16 mouse cellular contexts compared by ENCODE assay signal in the genomic region with DNA sequence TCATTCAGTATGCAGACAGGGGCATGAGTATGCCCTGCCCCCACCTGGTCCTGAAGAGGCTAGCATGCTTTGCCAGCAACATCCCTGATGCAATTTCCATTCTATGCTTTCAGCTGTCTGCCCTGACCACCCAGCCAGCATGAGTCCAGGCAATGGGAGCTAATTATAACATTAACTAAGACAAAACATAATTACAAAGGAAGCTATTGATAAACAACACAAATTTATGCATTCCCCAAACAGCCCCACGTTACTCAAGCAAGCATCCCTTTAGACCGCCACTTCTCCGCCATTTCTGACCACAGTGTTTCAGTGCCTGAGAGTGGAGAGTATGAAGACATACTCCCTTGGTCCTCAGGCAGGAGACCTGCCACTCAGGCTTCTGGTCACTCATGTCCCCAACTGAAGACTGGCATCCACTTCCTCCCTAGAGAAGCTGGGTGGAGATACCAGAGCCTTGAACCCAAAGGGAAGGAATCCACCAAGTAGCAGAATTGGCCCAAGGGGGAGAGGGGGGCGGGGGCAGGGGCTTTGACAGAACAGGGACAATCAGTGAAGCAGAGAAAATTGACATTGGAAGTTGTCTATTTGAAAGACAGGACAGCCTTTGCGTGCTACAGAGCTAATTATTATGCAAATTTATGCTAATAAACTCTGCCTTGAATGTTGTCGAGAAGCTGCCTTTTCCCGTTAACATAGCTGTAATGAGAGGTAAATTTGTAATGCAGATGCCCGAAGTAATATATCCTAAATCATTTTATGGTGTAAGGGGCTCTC.
DNase-seq lines count a peak whose midpoint lies in the region; ATAC-seq lines count a peak whose summit lies in the region.
"Had no signal": no experiment of that assay in that cellular context is flagged by ENCODE, and none has a peak within 500 bp of the region (broad histone marks: within the 10 kb centered on the region; RNA-seq: fewer than 3 reads in every experiment).

No protein-coding gene starts in this region.

- H3K36me3 ChIP-seq in forebrain, embryonic 11.5 days (ENCODE audit: control insufficient read depth, insufficient read depth, low read length): no peaks in the 10 kb centered on the region
- H3K36me3 ChIP-seq in hindbrain, embryonic 12.5 days: no peaks in the 10 kb centered on the region
- H3K36me3 ChIP-seq in midbrain, embryonic 15.5 days (replicated peaks): no peaks in the 10 kb centered on the region
- H3K36me3 ChIP-seq: G1E; intestine, embryonic 15.5 days; kidney, embryonic 15.5 days; limb, embryonic 13.5 days; liver, embryonic 15.5 days had no signal

- peak overlapping the region; percentile 50; the same call in 1 of the 2 replicates for H3K27ac ChIP-seq in forebrain, embryonic 11.5 days (ENCODE audit: low read depth, low read length)
- peak overlapping the region; percentile 40; the same call in 1 of the 2 replicates for H3K27ac ChIP-seq in hindbrain, embryonic 12.5 days
- no peak overlapping the region for H3K27ac ChIP-seq in midbrain, embryonic 15.5 days
- H3K27ac ChIP-seq: intestine, embryonic 15.5 days; kidney, embryonic 15.5 days; limb, embryonic 13.5 days; liver, embryonic 15.5 days had no signal

- H3K27me3 ChIP-seq in forebrain, embryonic 11.5 days (ENCODE audit: control insufficient read depth, insufficient read depth, low read length): no peaks in the 10 kb centered on the region
- peaks cover 11% of the 10 kb centered on the region; the same call in 1 of the 2 replicates for H3K27me3 ChIP-seq in hindbrain, embryonic 12.5 days
- H3K27me3 ChIP-seq in midbrain, embryonic 15.5 days (replicated peaks): no peaks in the 10 kb centered on the region
- H3K27me3 ChIP-seq: liver, embryonic 15.5 days had no signal

- WGBS in forebrain, embryonic 11.5 days: 47% methylated on average over 8 of the region's 8 CpGs
- 49% methylated on average over 8 of the region's 8 CpGs for WGBS in hindbrain, embryonic 12.5 days
- 39% methylated on average over 8 of the region's 8 CpGs for WGBS in midbrain, embryonic 15.5 days

- DNase-seq in R1 (ENCODE audit: low read depth, low spot score): peak; percentile 24
- peak; percentile 62 for DNase-seq in forebrain, embryonic 11.5 days (ENCODE audit: low spot score)
- no peak for DNase-seq in embryo, embryonic 9.5 days (ENCODE audit: extremely low spot score)
- DNase-seq in urinary bladder, postnatal 14 days (ENCODE audit: low spot score): no peak
- no peak for DNase-seq in adrenal gland, adult (ENCODE audit: inconsistent age in 2 of 2, low spot score in 1 of 2)
- DNase-seq in spleen, adult 12 weeks (ENCODE audit: low spot score): no peak
- DNase-seq: adrenal gland, postnatal 10 days; cerebellum, adult 2 months; heart, postnatal 14 days had no signal

- peaks cover 6% of the 10 kb centered on the region for H3K4me1 ChIP-seq in forebrain, embryonic 11.5 days (replicated peaks; ENCODE audit: control insufficient read depth, insufficient read depth, low read length)
- peaks cover 12% of the 10 kb centered on the region for H3K4me1 ChIP-seq in hindbrain, embryonic 12.5 days
- peaks cover 11% of the 10 kb centered on the region for H3K4me1 ChIP-seq in midbrain, embryonic 15.5 days
- H3K4me1 ChIP-seq: intestine, embryonic 15.5 days; kidney, embryonic 15.5 days; limb, embryonic 13.5 days; liver, embryonic 15.5 days had no signal

- H3K4me2 ChIP-seq in forebrain, embryonic 11.5 days (ENCODE audit: low read depth, low read length, severe bottlenecking): no peak overlapping the region
- H3K4me2 ChIP-seq in hindbrain, embryonic 12.5 days (replicated peaks): 0 out of 2 replicates have a peak overlapping the region, but pooled peaks have one; percentile 2
- no peak overlapping the region for H3K4me2 ChIP-seq in midbrain, embryonic 15.5 days
- H3K4me2 ChIP-seq: intestine, embryonic 15.5 days; kidney, embryonic 15.5 days; limb, embryonic 13.5 days; liver, embryonic 15.5 days had no signal

- no peak overlapping the region for H3K4me3 ChIP-seq in forebrain, embryonic 11.5 days (ENCODE audit: low read depth, low read length)
- H3K4me3 ChIP-seq in hindbrain, embryonic 12.5 days: no peak overlapping the region
- no peak overlapping the region for H3K4me3 ChIP-seq in midbrain, embryonic 15.5 days
- H3K4me3 ChIP-seq: intestine, embryonic 15.5 days; kidney, embryonic 15.5 days; limb, embryonic 13.5 days; liver, embryonic 15.5 days had no signal

- H3K9ac ChIP-seq in forebrain, embryonic 11.5 days (ENCODE audit: low read length): no peak overlapping the region
- no peak overlapping the region for H3K9ac ChIP-seq in hindbrain, embryonic 12.5 days
- no peak overlapping the region for H3K9ac ChIP-seq in midbrain, embryonic 15.5 days
- H3K9ac ChIP-seq: intestine, embryonic 15.5 days; kidney, embryonic 15.5 days; limb, embryonic 13.5 days; liver, embryonic 15.5 days had no signal

- H3K9me3 ChIP-seq in forebrain, embryonic 11.5 days (ENCODE audit: control insufficient read depth, low read length): no peaks in the 10 kb centered on the region
- no peaks in the 10 kb centered on the region for H3K9me3 ChIP-seq in hindbrain, embryonic 12.5 days (replicated peaks)
- no peaks in the 10 kb centered on the region for H3K9me3 ChIP-seq in midbrain, embryonic 15.5 days
- H3K9me3 ChIP-seq: G1E; intestine, embryonic 15.5 days; kidney, embryonic 15.5 days; limb, embryonic 13.5 days; liver, embryonic 15.5 days had no signal

- ATAC-seq in forebrain, embryonic 11.5 days (replicated peaks; ENCODE audit: low FRiP score): peak; percentile 86
- peak; percentile 84 for ATAC-seq in hindbrain, embryonic 12.5 days (ENCODE audit: low FRiP score)
- ATAC-seq in midbrain, embryonic 15.5 days (replicated peaks): peak; percentile 55; the same call in 1 of the 2 replicates
- ATAC-seq: intestine, embryonic 15.5 days had no signal

Comparison
In these comparisons a context has a peak if more than half of its experiments do, and no peak if none do; other contexts are left out.
1. DNase-seq: peak in R1 (single experiment) and forebrain, embryonic 11.5 days (single experiment); none in embryo, embryonic 9.5 days (single experiment), urinary bladder, postnatal 14 days (single experiment), adrenal gland, adult (0 of 2) and spleen, adult 12 weeks (single experiment).
2. Peak in every context shown above with its lines, with median percentiles within 50 percentile points of each other: ATAC-seq.